Mouse (Mus musculus): Measurements from ENCODE around the gene Zfp595. TPM values are rescaled to one million over a fixed set of nuclear protein-coding genes. Genes with fewer than 3 reads are reported as not detected.
"Not testable (repeated sequence)": the region's sequence is repeated elsewhere in the genome, so short reads cannot be mapped to it uniquely, and the experiment has no call there.

The Zfp595 gene
- 0.20 TPM in 1 of 2 replicates, not detected in the other for polyA plus RNA-seq (2012; ENCODE audit: insufficient read depth, low replicate concordance)

GRCm38 (mm10) chr13:67332019-67332724, at the start of gene Zfp595:
TSS of gene Zfp595 (minus strand) at chr13:67332570.
- Histone ChIP-seq H3K4me3 (replicated peaks) (peak within 1 kb of the TSS; percentile 89), H3K27me3 (replicated peaks) (no peaks in the 10 kb centered on the region), H3K36me3 (replicated peaks; ENCODE audit: low read length) (peaks cover 13% of the 10 kb centered on the region), H3K4me1 (peaks cover 13% of the 10 kb centered on the region), H3K9me3 (no peaks in the 10 kb centered on the region)
- TF ChIP-seq GATA1 (IDR thresholded peaks at IDR 0.05; ENCODE audit: borderline replicate concordance, low read length) (no peak; the same call in 2 of the 3 replicates), FLI1 (IDR thresholded peaks at IDR 0.05; ENCODE audit: low read length) (no peak)

- not testable (repeated sequence) for H3K4me3 ChIP-seq (replicated peaks); H3K27me3 ChIP-seq (replicated peaks); H3K9me3 ChIP-seq; H3K4me1 ChIP-seq; H3K36me3 ChIP-seq (replicated peaks; ENCODE audit: low read length)
These were observed 43.9 kb upstream of the Zfp595 start for GRCm38 (mm10) chr13:67376255-67376654.

GRCm38 (mm10) chr13:67375050-67375911, 42.9 kb upstream of the Zfp595 start, which contains the start of the genes Gm28041 and Zfp456:
TSS of gene Gm28041 (minus strand) at chr13:67375733.
TSS of gene Zfp456 (minus strand) at chr13:67375810.
- not testable (repeated sequence) for H3K36me3 ChIP-seq (replicated peaks; ENCODE audit: low read length); H3K4me1 ChIP-seq; H3K9me3 ChIP-seq; H3K27me3 ChIP-seq (replicated peaks)
- peak within 1 kb of the TSS; percentile 93 for H3K4me3 ChIP-seq (replicated peaks)

GRCm38 (mm10) chr13:67360131-67360744, 27.9 kb upstream of the Zfp595 start, which contains the start of the genes Gm28044 and Zfp953:
TSS of gene Gm28044 (minus strand) at chr13:67360536.
TSS of gene Zfp953 (minus strand) at chr13:67360605.
- peak within 1 kb of the TSS; percentile 93 for H3K4me3 ChIP-seq (replicated peaks)
- H3K4me1 ChIP-seq: peaks cover 14% of the 10 kb centered on the region
- no peaks in the 10 kb centered on the region for H3K36me3 ChIP-seq (replicated peaks; ENCODE audit: low read length)
- no peaks in the 10 kb centered on the region for H3K9me3 ChIP-seq
- H3K27me3 ChIP-seq (replicated peaks): no peaks in the 10 kb centered on the region
- TF ChIP-seq FLI1 (IDR thresholded peaks at IDR 0.05; ENCODE audit: low read length) (no peak), GATA1 (IDR thresholded peaks at IDR 0.05; ENCODE audit: borderline replicate concordance, low read length) (no peak)

GRCm38 (mm10) chr13:67351854-67352253, 19.5 kb upstream of the Zfp595 start:
- no peaks in the 10 kb centered on the region for H3K27me3 ChIP-seq (replicated peaks)
- no peak overlapping the region for H3K4me3 ChIP-seq (replicated peaks)
- no peaks in the 10 kb centered on the region; the same call in 1 of the 2 replicates for H3K4me1 ChIP-seq
- H3K9me3 ChIP-seq: no peaks in the 10 kb centered on the region
- no peak for TF ChIP-seq GATA1 (IDR thresholded peaks at IDR 0.05; ENCODE audit: borderline replicate concordance, low read length)
- no peak for TF ChIP-seq FLI1 (IDR thresholded peaks at IDR 0.05; ENCODE audit: low read length)
- peaks cover 6% of the 10 kb centered on the region for H3K36me3 ChIP-seq (replicated peaks; ENCODE audit: low read length)

GRCm38 (mm10) chr13:67343422-67343821, 11.1 kb upstream of the Zfp595 start:
- Histone ChIP-seq H3K4me1 (no peaks in the 10 kb centered on the region; the same call in 1 of the 2 replicates), H3K4me3 (replicated peaks) (no peak overlapping the region), H3K9me3 (no peaks in the 10 kb centered on the region), H3K36me3 (replicated peaks; ENCODE audit: low read length) (peaks cover 50% of the 10 kb centered on the region), H3K27me3 (replicated peaks) (no peaks in the 10 kb centered on the region)
- TF ChIP-seq GATA1 (IDR thresholded peaks at IDR 0.05; ENCODE audit: borderline replicate concordance, low read length) (no peak), FLI1 (IDR thresholded peaks at IDR 0.05; ENCODE audit: low read length) (no peak)

GRCm38 (mm10) chr13:67332877-67333276, 507 bp upstream of the Zfp595 start:
- Histone ChIP-seq H3K27me3 (replicated peaks) (no peaks in the 10 kb centered on the region), H3K36me3 (replicated peaks; ENCODE audit: low read length) (peaks cover 13% of the 10 kb centered on the region), H3K9me3 (no peaks in the 10 kb centered on the region), H3K4me1 (peaks cover 13% of the 10 kb centered on the region), H3K4me3 (replicated peaks) (peak overlapping the region; percentile 89)
- TF ChIP-seq GATA1 (IDR thresholded peaks at IDR 0.05; ENCODE audit: borderline replicate concordance, low read length) (no peak), FLI1 (IDR thresholded peaks at IDR 0.05; ENCODE audit: low read length) (no peak)

GRCm38 (mm10) chr13:67306718-67307117, 25.7 kb downstream of the Zfp595 start:
- peak overlapping the region; percentile 92 for H3K4me3 ChIP-seq (replicated peaks)
- H3K36me3 ChIP-seq (replicated peaks; ENCODE audit: low read length): peaks cover 3% of the 10 kb centered on the region
- no peaks in the 10 kb centered on the region for H3K27me3 ChIP-seq (replicated peaks)
- TF ChIP-seq GATA1 (IDR thresholded peaks at IDR 0.05; ENCODE audit: borderline replicate concordance, low read length) (no peak), FLI1 (IDR thresholded peaks at IDR 0.05; ENCODE audit: low read length) (no peak)
- peaks cover 3% of the 10 kb centered on the region; the same call in 1 of the 2 replicates for H3K9me3 ChIP-seq
- peaks cover 18% of the 10 kb centered on the region for H3K4me1 ChIP-seq

GRCm38 (mm10) chr13:67305822-67306672, 26.3 kb downstream of the Zfp595 start, which contains the start of gene Zfp457:
TSS of gene Zfp457 (minus strand) at chr13:67306485.
- H3K36me3 ChIP-seq (replicated peaks; ENCODE audit: low read length): no peaks in the 10 kb centered on the region
- peak within 1 kb of the TSS; percentile 92 for H3K4me3 ChIP-seq (replicated peaks)
- TF ChIP-seq GATA1 (IDR thresholded peaks at IDR 0.05; ENCODE audit: borderline replicate concordance, low read length) (no peak), FLI1 (IDR thresholded peaks at IDR 0.05; ENCODE audit: low read length) (no peak)
- H3K9me3 ChIP-seq: no peaks in the 10 kb centered on the region
- H3K4me1 ChIP-seq: peaks cover 15% of the 10 kb centered on the region
- no peaks in the 10 kb centered on the region for H3K27me3 ChIP-seq (replicated peaks)
